In the genomic region with DNA sequence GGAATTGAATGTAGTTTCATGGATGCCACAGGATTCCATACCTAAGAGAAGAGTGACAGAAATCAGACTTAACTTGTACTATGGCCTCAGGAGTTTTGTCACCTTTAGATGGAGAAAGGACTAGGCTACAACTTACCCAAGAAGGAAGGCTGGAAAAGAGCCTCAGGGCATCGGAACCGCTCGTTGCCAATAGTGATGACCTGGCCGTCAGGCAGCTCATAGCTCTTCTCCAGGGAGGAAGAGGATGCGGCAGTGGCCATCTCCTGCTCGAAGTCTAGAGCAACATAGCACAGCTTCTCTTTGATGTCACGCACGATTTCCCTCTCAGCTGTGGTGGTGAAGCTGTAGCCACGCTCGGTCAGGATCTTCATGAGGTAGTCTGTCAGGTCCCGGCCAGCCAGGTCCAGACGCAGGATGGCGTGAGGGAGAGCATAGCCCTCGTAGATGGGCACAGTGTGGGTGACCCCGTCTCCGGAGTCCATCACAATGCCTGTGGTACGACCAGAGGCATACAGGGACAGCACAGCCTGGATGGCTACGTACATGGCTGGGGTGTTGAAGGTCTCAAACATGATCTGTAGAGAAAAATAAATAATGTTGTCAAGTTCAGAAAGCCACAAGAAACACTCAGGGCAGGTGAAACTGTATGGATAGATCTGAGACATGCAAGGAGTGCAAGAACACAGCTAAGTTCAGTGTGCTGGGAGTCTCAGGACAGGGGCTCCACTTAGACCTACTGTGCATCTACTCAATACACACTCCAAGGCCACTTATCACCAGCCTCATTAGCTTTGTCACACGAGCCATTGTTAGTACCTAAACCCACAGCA, we compare ENCODE assay signal across 8 mouse cellular contexts. TPM values are rescaled to one million over a fixed set of nuclear protein-coding genes. Genes with fewer than 3 reads are reported as not detected.
DNase-seq lines count a peak whose midpoint lies in the region; ATAC-seq and TF ChIP-seq lines count a peak whose summit lies in the region.

No protein-coding gene starts in this region.

- H3K27me3 ChIP-seq in heart, embryonic 10.5 days (ENCODE audit: insufficient read depth, poor library complexity, severe bottlenecking), result peaks cover 7% of the 10 kb centered on the region
- H3K27me3 ChIP-seq in CH12.LX (replicated peaks), result no peaks in the 10 kb centered on the region
- H3K27me3 ChIP-seq in forebrain, embryonic 15.5 days, result no peaks in the 10 kb centered on the region
- H3K27me3 ChIP-seq in limb, embryonic 15.5 days, result no peaks in the 10 kb centered on the region

- H3K4me3 ChIP-seq in heart, embryonic 10.5 days, result peak overlapping the region; percentile 84
- H3K4me3 ChIP-seq in CH12.LX (replicated peaks in 1 of 3; ENCODE audit: low read depth in 2 of 3, low read length in 2 of 3, poor library complexity in 1 of 3), result peak overlapping the region; percentile 54 to 96 (median 85)
- peak overlapping the region; percentile 96 for H3K4me3 ChIP-seq in forebrain, embryonic 15.5 days
- H3K4me3 ChIP-seq in limb, embryonic 15.5 days, result peak overlapping the region; percentile 96

- peaks cover 66% of the 10 kb centered on the region for H3K36me3 ChIP-seq in heart, embryonic 10.5 days
- peaks cover 49 to 60% of the 10 kb centered on the region in 2 experiments for H3K36me3 ChIP-seq in CH12.LX (replicated peaks in 1 of 2; ENCODE audit: control insufficient read depth in 1 of 2, insufficient read depth in 1 of 2, low read length in 1 of 2)
- peaks cover 58% of the 10 kb centered on the region for H3K36me3 ChIP-seq in forebrain, embryonic 15.5 days
- H3K36me3 ChIP-seq in limb, embryonic 15.5 days, result peaks cover 53% of the 10 kb centered on the region

- H3K27ac ChIP-seq in heart, embryonic 10.5 days, result peak overlapping the region; percentile 99
- peak overlapping the region; percentile 43; the same call in 1 of the 2 replicates for H3K27ac ChIP-seq in CH12.LX (ENCODE audit: insufficient read depth, low read depth)
- peak overlapping the region; percentile 100 for H3K27ac ChIP-seq in forebrain, embryonic 15.5 days (replicated peaks)
- H3K27ac ChIP-seq in limb, embryonic 15.5 days, result peak overlapping the region; percentile 100

- TF ChIP-seq RAD21 in CH12.LX (IDR thresholded peaks at IDR 0.05; ENCODE audit: low read depth, low read length), result no peak

- H3K9ac ChIP-seq in CH12.LX (ENCODE audit: insufficient read depth, low read depth), result peak overlapping the region; percentile 79
- peak overlapping the region; percentile 100 for H3K9ac ChIP-seq in forebrain, embryonic 15.5 days (replicated peaks)
- H3K9ac ChIP-seq in limb, embryonic 15.5 days, result peak overlapping the region; percentile 100

- peaks cover 46% of the 10 kb centered on the region for H3K4me1 ChIP-seq in heart, embryonic 10.5 days
- peaks cover 24 to 52% of the 10 kb centered on the region in 2 experiments for H3K4me1 ChIP-seq in CH12.LX (ENCODE audit: control insufficient read depth in 1 of 2, insufficient read depth in 2 of 2)
- peaks cover 54% of the 10 kb centered on the region for H3K4me1 ChIP-seq in forebrain, embryonic 15.5 days
- peaks cover 49% of the 10 kb centered on the region for H3K4me1 ChIP-seq in limb, embryonic 15.5 days

- TF ChIP-seq CTCF in CH12.LX (conservative IDR thresholded peaks at IDR 0.05 in 1 of 2, IDR thresholded peaks at IDR 0.05 in 1 of 2; ENCODE audit: low read depth in 2 of 2, low read length in 2 of 2), result no peak

- peaks cover 38% of the 10 kb centered on the region for H3K79me2 ChIP-seq in CH12.LX (replicated peaks; ENCODE audit: control insufficient read depth, extremely low read depth, insufficient read depth, poor library complexity, severe bottlenecking)

- in situ Hi-C loops in CH12.LX (cut with MboI; ENCODE audit: low pct_ligation_motif_present, low pct_unique_long_range_greater_than_20kb, low sequenced_read_pairs), result no loop called here

- ATAC-seq in forebrain, embryonic 15.5 days (replicated peaks), result no peak
- ATAC-seq in limb, embryonic 15.5 days (ENCODE audit: insufficient number of reproducible peaks, low FRiP score, low TSS enrichment, low read depth), result no peak

- WGBS in heart, embryonic 10.5 days, result 74% methylated on average over 19 of the region's 19 CpGs
- WGBS in forebrain, embryonic 15.5 days, result 80% methylated on average over 19 of the region's 19 CpGs
- WGBS in limb, embryonic 15.5 days, result 65% methylated on average over 19 of the region's 19 CpGs

- TF ChIP-seq POLR2A in CH12.LX (IDR thresholded peaks at IDR 0.05; ENCODE audit: low read depth, low read length), result no peak; the same call in none of the 2 replicates

- dilution Hi-C loops in CH12.LX (cut with MboI; ENCODE audit: extremely low pct_ligation_motif_present, extremely low pct_unique_long_range_greater_than_20kb, low sequenced_read_pairs), result no loop called here

- DNase-seq in heart, embryonic 10.5 days (ENCODE audit: low spot score), result no peak
- no peak for DNase-seq in heart, adult 8-10 months (ENCODE audit: low spot score)
- no peak for DNase-seq in CH12.LX (ENCODE audit: extremely low read depth)
- DNase-seq in embryo, embryonic 9.5 days (ENCODE audit: extremely low spot score), result no peak
- DNase-seq in spleen, adult 18-20 months, result no peak
- no peak for DNase-seq in cerebellum, adult 9-10 months

- H3K9me3 ChIP-seq in heart, embryonic 10.5 days, result no peaks in the 10 kb centered on the region
- no peaks in the 10 kb centered on the region for H3K9me3 ChIP-seq in CH12.LX (replicated peaks; ENCODE audit: low read length)
- H3K9me3 ChIP-seq in forebrain, embryonic 15.5 days, result no peaks in the 10 kb centered on the region
- H3K9me3 ChIP-seq in limb, embryonic 15.5 days, result no peaks in the 10 kb centered on the region

- peak overlapping the region; percentile 84 for H3K4me2 ChIP-seq in CH12.LX (ENCODE audit: insufficient read depth, low read depth, poor library complexity, severe bottlenecking)
- H3K4me2 ChIP-seq in forebrain, embryonic 15.5 days (replicated peaks), result peak overlapping the region; percentile 67
- H3K4me2 ChIP-seq in limb, embryonic 15.5 days, result peak overlapping the region; percentile 63

- no peak for TF ChIP-seq EP300 in CH12.LX (IDR thresholded peaks at IDR 0.05; ENCODE audit: low read length)

TF ChIP-seq in CH12.LX, 34 proteins besides CTCF, POLR2A, EP300 and RAD21 (continues in another document):
- TF ChIP-seq TCF12 (IDR thresholded peaks at IDR 0.05; ENCODE audit: low read depth, low read length) (no peak), IRF4 (IDR thresholded peaks at IDR 0.05; ENCODE audit: low read depth, low read length) (no peak), MAFK (IDR thresholded peaks at IDR 0.05; ENCODE audit: insufficient replicate concordance, low read length) (no peak), ETS1 (conservative IDR thresholded peaks at IDR 0.05; ENCODE audit: low read depth, low read length) (no peak), SIN3A (IDR thresholded peaks at IDR 0.05; ENCODE audit: low read length) (no peak; the same call in 1 of the 2 replicates), USF1 (IDR thresholded peaks at IDR 0.05; ENCODE audit: low read depth, low read length) (no peak), MAX (IDR thresholded peaks at IDR 0.05; ENCODE audit: low read length) (no peak), JUN (IDR thresholded peaks at IDR 0.05; ENCODE audit: insufficient read depth, low read depth, low read length) (no peak), UBTF (IDR thresholded peaks at IDR 0.05; ENCODE audit: low read depth, low read length) (no peak), ZMIZ1 (IDR thresholded peaks at IDR 0.05; ENCODE audit: low read depth, low read length) (peak; percentile 32; the same call in 1 of the 2 replicates), POLR2AphosphoS2 (IDR thresholded peaks at IDR 0.05; ENCODE audit: low read depth, low read length) (peak; percentile 18; the same call in 1 of the 2 replicates), PAX5 (IDR thresholded peaks at IDR 0.05; ENCODE audit: low read length) (no peak), JUND (conservative IDR thresholded peaks at IDR 0.05; ENCODE audit: low read depth, low read length) (no peak), CHD2 (IDR thresholded peaks at IDR 0.05; ENCODE audit: low read length) (0 out of 2 replicates have a peak, but pooled peaks have one; percentile 16), CHD1 (IDR thresholded peaks at IDR 0.05; ENCODE audit: low read depth, low read length) (no peak), ELF1 (IDR thresholded peaks at IDR 0.05; ENCODE audit: low read depth, low read length) (no peak), BHLHE40 (IDR thresholded peaks at IDR 0.05; ENCODE audit: low read depth, low read length) (no peak), RCOR1 (conservative IDR thresholded peaks at IDR 0.05; ENCODE audit: low read depth, low read length) (no peak), GABPA (IDR thresholded peaks at IDR 0.05; ENCODE audit: insufficient replicate concordance, low read depth, low read length) (no peak)

RNA-seq across cellular contexts. Expression of a gene that starts 2.1 kb away (rescaled TPM):
- 6,505 and 8,921 TPM in 2 replicates for polyA plus RNA-seq in heart, embryonic 10.5 days (2016; fragmentation: Nextera tagmentation; extraction: Ambion mirVana)
- total RNA-seq in heart, adult 8-10 months (2022), result 100 to 1,000 TPM; 461 to 845 (median 654) TPM
- total RNA-seq in CH12.LX (2012; rRNA removed) (4,756 and 5,246 TPM in 2 replicates), CH12.LX (2014; rRNA removed) (3,882 and 4,152 TPM in 2 replicates)
- 3,023 and 5,048 TPM in 2 replicates for polyA plus RNA-seq in CH12.LX (2012; ENCODE audit: insufficient read length, low read depth)
- polyA plus RNA-seq in forebrain, embryonic 15.5 days (2015; fragmentation: Nextera tagmentation; extraction: Ambion mirVana), result 16,767 and 16,970 TPM in 2 replicates
- 13,307 and 13,671 TPM in 2 replicates for polyA plus RNA-seq in limb, embryonic 15.5 days (2015; fragmentation: Nextera tagmentation; extraction: Ambion mirVana)

RNA-seq across cellular contexts. Expression of a gene that starts 9.2 kb away (rescaled TPM):
- polyA plus RNA-seq in heart, embryonic 10.5 days (2016; fragmentation: Nextera tagmentation; extraction: Ambion mirVana), result 13.4 and 14.6 TPM in 2 replicates
- total RNA-seq in heart, adult 8-10 months (2022), result 1 to 10 TPM; 3.7 to 5.2 (median 4.7) TPM
- total RNA-seq in CH12.LX (2012; rRNA removed) (5.0 and 6.4 TPM in 2 replicates), CH12.LX (2014; rRNA removed) (2.3 and 3.7 TPM in 2 replicates)
- 5.0 and 5.5 TPM in 2 replicates for polyA plus RNA-seq in CH12.LX (2012; ENCODE audit: insufficient read length, low read depth)
- 32.6 and 34.2 TPM in 2 replicates for polyA plus RNA-seq in forebrain, embryonic 15.5 days (2015; fragmentation: Nextera tagmentation; extraction: Ambion mirVana)
- 12.5 and 12.6 TPM in 2 replicates for polyA plus RNA-seq in limb, embryonic 15.5 days (2015; fragmentation: Nextera tagmentation; extraction: Ambion mirVana)

RNA-seq across cellular contexts. Expression of a gene that starts 55.7 kb away (rescaled TPM):
- polyA plus RNA-seq in heart, embryonic 10.5 days (2016; fragmentation: Nextera tagmentation; extraction: Ambion mirVana), result 254 and 329 TPM in 2 replicates
- 10 to 100 TPM in 3 of 4 experiments, 1 to 10 TPM in 1; 9.9 to 28.6 (median 23.6) TPM for total RNA-seq in heart, adult 8-10 months (2022)
- total RNA-seq in CH12.LX (2012; rRNA removed), result 51.7 and 65.3 TPM in 2 replicates
- total RNA-seq in CH12.LX (2014; rRNA removed), result 18.2 and 19.7 TPM in 2 replicates
- 70.4 and 75.7 TPM in 2 replicates for polyA plus RNA-seq in CH12.LX (2012; ENCODE audit: insufficient read length, low read depth)
- 521 and 538 TPM in 2 replicates for polyA plus RNA-seq in forebrain, embryonic 15.5 days (2015; fragmentation: Nextera tagmentation; extraction: Ambion mirVana)
- 308 and 341 TPM in 2 replicates for polyA plus RNA-seq in limb, embryonic 15.5 days (2015; fragmentation: Nextera tagmentation; extraction: Ambion mirVana)

Comparison
In these comparisons a context has a peak if more than half of its experiments do, and no peak if none do; other contexts are left out.
1. H3K27ac ChIP-seq: peak in every context shown above with its lines; median percentile 100 in forebrain, embryonic 15.5 days; 100 in limb, embryonic 15.5 days; 99 in heart, embryonic 10.5 days; 43 in CH12.LX.